ENCODE assay signal across 43 mouse cellular contexts in the genomic region with DNA sequence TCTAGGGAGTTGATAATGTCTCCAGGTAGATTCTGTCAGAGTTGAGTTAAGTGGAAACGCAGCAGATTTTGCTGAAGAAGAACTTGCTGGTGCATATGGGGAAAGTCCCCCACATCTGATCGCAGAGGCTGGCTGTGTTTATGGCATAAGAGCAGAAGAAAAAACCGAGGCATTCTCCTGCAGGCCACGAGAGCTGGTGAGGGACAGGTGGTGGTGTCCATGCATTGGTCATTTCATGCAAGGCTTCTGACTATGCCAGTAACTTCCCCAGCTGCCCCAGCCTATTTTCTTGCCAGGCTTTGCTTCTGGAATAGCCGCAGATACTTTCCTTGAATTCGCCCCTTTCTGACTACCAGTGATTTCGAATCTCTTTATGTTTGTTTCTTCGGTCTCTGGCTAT. TPM values are rescaled to one million over a fixed set of nuclear protein-coding genes. Genes with fewer than 3 reads are reported as not detected.
"Had no signal": no experiment of that assay in that cellular context is flagged by ENCODE, and none has a peak within 500 bp of the region (broad histone marks: within the 10 kb centered on the region; RNA-seq: fewer than 3 reads in every experiment).

No protein-coding gene starts in this region.

- H3K36me3 ChIP-seq: heart, embryonic 12.5 days; heart, embryonic 13.5 days; heart, embryonic 15.5 days; hindbrain, embryonic 10.5 days; hindbrain, embryonic 12.5 days; hindbrain, embryonic 13.5 days; hindbrain, embryonic 15.5 days; intestine, embryonic 15.5 days; kidney, embryonic 15.5 days had no signal

- H3K4me3 ChIP-seq: heart, embryonic 12.5 days; heart, embryonic 13.5 days; heart, embryonic 15.5 days; hindbrain, embryonic 10.5 days; hindbrain, embryonic 12.5 days; hindbrain, embryonic 13.5 days; hindbrain, embryonic 15.5 days; intestine, embryonic 15.5 days; kidney, embryonic 15.5 days; layer of hippocampus, adult 2 months; left cerebral cortex, adult 2 months had no signal

- H3K27me3 ChIP-seq: intestine, embryonic 15.5 days had no signal

- DNase-seq: heart, postnatal 10 days; heart, postnatal 14 days; heart, postnatal 36 days; heart, postnatal 4 days; kidney, adult 11 months; kidney, adult 18-20 months; kidney, adult 2 months; kidney, adult 8-10 months; kidney, adult 9 months; kidney, postnatal 10 days; kidney, postnatal 14 days; kidney, postnatal 25 days; kidney, postnatal 36 days; kidney, postnatal 4 days; layer of hippocampus, adult 9-11 months; layer of hippocampus, postnatal 36 days had no signal

- H3K27ac ChIP-seq: heart, embryonic 13.5 days; heart, embryonic 15.5 days; hindbrain, embryonic 10.5 days; hindbrain, embryonic 12.5 days; hindbrain, embryonic 13.5 days; hindbrain, embryonic 14.5 days; hindbrain, embryonic 15.5 days; hindbrain, postnatal 0 days; intestine, embryonic 15.5 days; kidney, embryonic 15.5 days; kidney, postnatal 0 days; layer of hippocampus, adult 2 months; left cerebral cortex, adult 2 months had no signal

- ATAC-seq: hindbrain, embryonic 16.5 days; hindbrain, postnatal 0 days; inflammation-experienced regulatory T-cells, adult 6 months; intestine, embryonic 15.5 days; intestine, embryonic 16.5 days; intestine, postnatal 0 days had no signal

- H3K9me3 ChIP-seq: heart, embryonic 12.5 days; heart, embryonic 13.5 days; heart, embryonic 15.5 days; hindbrain, embryonic 10.5 days; hindbrain, embryonic 12.5 days; hindbrain, embryonic 13.5 days; hindbrain, embryonic 15.5 days; intestine, embryonic 15.5 days; kidney, embryonic 15.5 days had no signal

- H3K4me2 ChIP-seq: heart, embryonic 11.5 days; heart, embryonic 12.5 days; heart, embryonic 13.5 days; heart, embryonic 15.5 days; hindbrain, embryonic 12.5 days; hindbrain, embryonic 13.5 days; hindbrain, embryonic 14.5 days; hindbrain, embryonic 15.5 days; intestine, embryonic 15.5 days; kidney, embryonic 15.5 days had no signal

- H3K4me1 ChIP-seq: heart, embryonic 12.5 days; heart, embryonic 13.5 days; heart, embryonic 15.5 days; hindbrain, embryonic 10.5 days; hindbrain, embryonic 12.5 days; hindbrain, embryonic 13.5 days; hindbrain, embryonic 15.5 days; intestine, embryonic 15.5 days; kidney, embryonic 15.5 days had no signal

- H3K9ac ChIP-seq: heart, embryonic 12.5 days; heart, embryonic 13.5 days; heart, embryonic 15.5 days; hindbrain, embryonic 12.5 days; hindbrain, embryonic 13.5 days; hindbrain, embryonic 14.5 days; hindbrain, embryonic 15.5 days; intestine, embryonic 15.5 days; kidney, embryonic 15.5 days had no signal

RNA-seq across cellular contexts. Expression of a gene that starts 42.0 kb away (rescaled TPM):
- total RNA-seq: heart, postnatal 10 days; heart, postnatal 14 days; heart, postnatal 25 days; heart, postnatal 36 days; heart, postnatal 4 days; hematopoietic stem cell, adult 5-6 weeks; left cerebral cortex, adult 2 months had no signal
- polyA plus RNA-seq: heart, embryonic 11.5 days; heart, embryonic 12.5 days; heart, embryonic 13.5 days; heart, embryonic 14.5 days; heart, postnatal 0 days; hindbrain, embryonic 11.5 days; hindbrain, embryonic 12.5 days; inflammation-experienced regulatory T-cells, adult 6 months; intestine, embryonic 14.5 days; intestine, embryonic 15.5 days; intestine, postnatal 0 days; kidney, embryonic 14.5 days; kidney, embryonic 15.5 days; large intestine, adult 2 months had no signal
